Mouse (Mus musculus) midbrain, embryonic 10.5 days (tissue): Measurements from ENCODE around the gene Gm20481. TPM values are rescaled to one million over a fixed set of nuclear protein-coding genes. Genes with fewer than 3 reads are reported as not detected.
"Not testable (repeated sequence)": the region's sequence is repeated elsewhere in the genome, so short reads cannot be mapped to it uniquely, and the experiment has no call there.

Source experiments
- DNase-seq: peaks from one replicate; pipeline ENCODE4 v3.0.0-alpha.2; 2017; ENCODE audit warnings: low spot score
- H3K27ac ChIP-seq: fragments of 300-500 bp; sonication (generic); replicated peaks from 2 replicates; pipeline ENCODE4 v1.5.1; 2016; ENCODE audit warnings: mild to moderate bottlenecking
- H3K27me3 ChIP-seq: fragments of 300-500 bp; sonication (generic); 2 replicates; pipeline ENCODE4 v1.6.1; 2016; ENCODE audit warnings: low read depth, mild to moderate bottlenecking; ENCODE audit not compliant: poor library complexity, severe bottlenecking
- H3K36me3 ChIP-seq: fragments of 300-500 bp; sonication (generic); 2 replicates; pipeline ENCODE4 v1.6.1; 2016; ENCODE audit warnings: mild to moderate bottlenecking, moderate library complexity
- H3K4me1 ChIP-seq: fragments of 300-500 bp; sonication (generic); 2 replicates; pipeline ENCODE4 v1.6.1; 2016
- H3K4me3 ChIP-seq: fragments of 300-500 bp; sonication (generic); 2 replicates; pipeline ENCODE4 v1.5.1; 2016; ENCODE audit warnings: mild to moderate bottlenecking, moderate library complexity
- H3K9me3 ChIP-seq: fragments of 300-500 bp; sonication (generic); replicated peaks from 2 replicates; pipeline ENCODE4 v1.6.1; 2016; ENCODE audit warnings: mild to moderate bottlenecking
- whole genome bisulfite sequencing: fragments of 180-500 bp; shearing (Covaris S2); methylation state at CpG from one replicate; pipeline ENCODE4 v1.1.7; 2016; 5-methylcytosine and 5-hydroxymethylcytosine counted together
- polyA plus RNA-seq: library from polyadenylated mRNA; unstranded; fragments of >200 nt; fragmentation: Nextera tagmentation; extraction: Ambion mirVana; gene quantifications from 2 replicates; pipeline ENCODE4 v1.2.1, GENCODE M21; 2016

Gm20481 gene
- polyA plus RNA-seq, 1 experiment from 2014 or later = 0.27 TPM

DNA sequence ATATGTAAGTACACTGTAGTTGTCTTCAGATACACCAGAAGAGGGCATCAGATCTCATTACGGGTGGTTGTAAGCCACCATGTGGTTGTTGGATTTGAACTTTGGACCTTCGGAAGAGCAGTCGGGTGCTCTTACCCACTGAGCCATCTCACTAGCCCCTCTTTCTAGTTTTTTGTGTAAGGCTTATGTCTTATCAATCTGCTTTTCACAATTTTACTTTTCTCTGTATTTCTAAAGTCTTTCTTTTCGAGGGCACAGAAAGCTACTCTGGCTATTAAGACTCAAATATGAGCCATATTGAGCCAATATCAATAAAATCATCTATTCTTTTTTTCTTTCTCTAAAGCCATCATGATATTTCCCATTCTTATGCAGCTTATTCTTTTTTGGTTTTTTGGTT lies 25.5 kb downstream of the Gm20481 start:
- H3K9me3 ChIP-seq, H3K27ac ChIP-seq, DNase-seq, H3K4me3 ChIP-seq, H3K27me3 ChIP-seq: not testable (repeated sequence)
- 95% methylated on average over 4 of the region's 4 CpGs for WGBS
- peaks cover 35% of the 10 kb centered on the region for H3K4me1 ChIP-seq
- H3K36me3 ChIP-seq = peaks cover 75% of the 10 kb centered on the region

DNA sequence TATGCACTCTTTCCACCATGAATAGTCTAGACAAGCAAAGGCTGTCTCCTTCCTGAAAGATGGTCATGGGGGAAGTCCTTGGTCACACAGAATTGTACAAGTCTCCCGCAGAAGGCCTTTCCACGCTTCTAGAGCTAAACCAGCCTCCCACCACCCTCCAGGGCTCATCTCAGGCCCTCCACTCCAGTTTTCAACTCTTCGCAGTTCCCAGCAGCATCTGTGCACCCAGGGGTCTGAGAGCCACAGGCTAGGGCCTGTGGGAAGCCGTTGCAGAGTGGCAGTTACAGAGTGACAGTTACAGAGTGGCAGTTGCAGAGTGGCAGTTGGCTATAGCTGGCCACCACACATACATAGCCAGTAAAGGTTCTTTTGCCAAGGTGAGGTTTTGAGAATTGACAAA lies 26.2 kb downstream of the Gm20481 start:
- Histone ChIP-seq H3K4me1 (peaks cover 40% of the 10 kb centered on the region), H3K36me3 (peaks cover 67% of the 10 kb centered on the region)
- not testable (repeated sequence) for DNase-seq, H3K27ac ChIP-seq, H3K9me3 ChIP-seq, H3K27me3 ChIP-seq, H3K4me3 ChIP-seq
- 95% methylated on average over 4 of the region's 4 CpGs for WGBS

DNA sequence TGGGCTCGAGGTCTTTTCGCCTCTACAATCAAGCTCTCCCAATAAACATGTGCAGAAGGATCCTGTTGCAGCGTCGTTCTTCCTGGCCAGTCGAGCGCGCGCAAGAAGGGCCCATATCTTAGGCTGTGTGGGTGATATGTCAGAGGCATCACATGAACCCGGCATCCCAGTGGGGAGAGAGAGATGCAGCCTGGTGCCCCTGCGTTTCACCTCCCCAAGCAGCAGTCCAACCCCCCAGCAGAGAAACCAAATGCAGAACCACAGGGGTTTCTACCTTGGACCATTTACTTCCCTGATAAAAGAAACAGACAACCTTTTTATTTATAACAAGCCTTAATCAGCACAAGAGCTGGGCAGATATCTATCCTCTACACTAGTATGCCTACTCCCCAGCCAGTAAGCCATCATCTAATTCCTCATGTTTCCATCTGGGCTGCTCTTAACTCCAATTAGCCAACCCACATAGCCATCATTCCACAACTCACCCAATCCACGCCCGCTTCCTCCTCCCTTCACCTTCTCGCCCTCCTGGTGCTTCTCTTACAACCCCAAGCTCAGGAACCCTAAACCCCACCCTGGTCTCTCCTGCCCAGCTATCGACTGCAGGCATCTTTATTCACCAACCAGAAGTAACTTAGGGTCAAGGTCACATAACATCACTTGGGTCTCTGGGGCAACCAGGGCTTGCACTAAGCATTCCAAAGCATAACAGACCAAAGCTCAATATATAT lies 26.9 kb downstream of the Gm20481 start:
- H3K27me3 ChIP-seq = no peaks in the 10 kb centered on the region
- peak overlapping the region; percentile 20; the same call in 1 of the 2 replicates for H3K4me3 ChIP-seq
- peaks cover 46% of the 10 kb centered on the region for H3K4me1 ChIP-seq
- no peak for DNase-seq
- 94% methylated on average over 13 of the region's 14 CpGs for WGBS
- peaks cover 61% of the 10 kb centered on the region for H3K36me3 ChIP-seq
- H3K27ac ChIP-seq = no peak overlapping the region
- no peaks in the 10 kb centered on the region for H3K9me3 ChIP-seq

DNA sequence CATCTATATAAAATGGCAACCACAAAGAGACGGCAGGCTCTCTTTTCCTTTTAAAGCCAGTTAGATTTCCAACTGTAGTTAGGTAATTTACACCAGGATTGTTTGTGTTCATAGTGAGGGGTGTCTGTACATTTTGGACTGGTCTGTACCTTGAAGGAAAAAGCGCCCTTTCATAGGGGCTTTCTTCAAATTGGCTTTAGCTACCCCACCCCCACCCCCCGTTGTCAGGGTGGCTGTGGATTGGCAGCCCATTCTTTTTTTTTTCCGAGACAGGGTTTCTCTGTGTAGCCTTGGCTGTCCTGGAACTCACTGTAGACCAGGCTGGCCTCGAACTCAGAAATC lies 27.4 kb downstream of the Gm20481 start:
- no peaks in the 10 kb centered on the region for H3K9me3 ChIP-seq
- no peak for DNase-seq
- no peaks in the 10 kb centered on the region for H3K27me3 ChIP-seq
- peaks cover 56% of the 10 kb centered on the region for H3K36me3 ChIP-seq
- H3K4me3 ChIP-seq = peak overlapping the region; percentile 20; the same call in 1 of the 2 replicates
- H3K4me1 ChIP-seq = peaks cover 52% of the 10 kb centered on the region
- no peak overlapping the region for H3K27ac ChIP-seq
- 85% methylated on average over 5 of the region's 5 CpGs for WGBS

DNA sequence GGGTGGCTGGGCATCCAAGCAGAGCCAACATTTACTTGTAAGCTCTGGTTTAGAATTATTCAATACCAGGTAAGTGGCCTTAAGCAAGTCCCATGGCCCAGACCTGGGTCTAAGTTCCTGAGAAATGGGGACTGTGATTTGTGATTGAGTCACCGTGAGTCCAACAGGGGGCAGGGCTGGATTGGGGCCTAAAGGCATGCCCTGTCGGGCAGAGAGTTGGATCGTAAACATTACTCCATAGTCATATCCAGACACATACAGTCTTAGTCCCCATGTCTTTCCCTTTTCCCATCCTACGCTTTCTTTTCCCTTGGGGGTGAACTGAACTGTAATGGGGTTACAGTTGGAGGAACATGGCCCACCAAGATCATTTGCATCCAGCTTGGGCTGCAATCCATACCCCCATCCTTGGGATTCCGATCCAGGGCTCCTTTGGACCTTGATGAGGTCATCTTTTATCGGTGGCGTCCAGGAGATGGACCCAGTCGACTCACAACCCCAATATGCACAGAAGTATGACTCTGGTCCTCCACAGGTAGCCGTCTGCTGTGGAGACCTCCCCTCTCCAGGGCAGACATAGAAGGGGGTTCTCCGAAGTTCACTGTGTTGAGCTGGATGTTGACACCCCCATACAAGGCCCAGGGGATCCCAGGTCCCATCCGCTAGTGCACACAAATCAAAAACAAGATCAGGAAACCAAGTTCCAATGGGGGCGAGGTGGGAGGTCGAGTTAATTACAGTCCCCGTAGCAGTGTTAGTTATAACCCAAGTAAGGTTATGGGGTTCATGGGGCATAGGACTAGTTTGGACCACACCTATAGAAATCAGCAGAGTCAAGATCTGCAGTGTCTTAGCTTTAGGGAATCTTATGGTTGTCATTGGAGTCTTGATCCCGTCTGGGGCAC lies 29.1 kb downstream of the Gm20481 start:
- peaks cover 52% of the 10 kb centered on the region for H3K36me3 ChIP-seq
- H3K27ac ChIP-seq = peak overlapping the region; percentile 98; the same call in 1 of the 2 replicates

DNA sequence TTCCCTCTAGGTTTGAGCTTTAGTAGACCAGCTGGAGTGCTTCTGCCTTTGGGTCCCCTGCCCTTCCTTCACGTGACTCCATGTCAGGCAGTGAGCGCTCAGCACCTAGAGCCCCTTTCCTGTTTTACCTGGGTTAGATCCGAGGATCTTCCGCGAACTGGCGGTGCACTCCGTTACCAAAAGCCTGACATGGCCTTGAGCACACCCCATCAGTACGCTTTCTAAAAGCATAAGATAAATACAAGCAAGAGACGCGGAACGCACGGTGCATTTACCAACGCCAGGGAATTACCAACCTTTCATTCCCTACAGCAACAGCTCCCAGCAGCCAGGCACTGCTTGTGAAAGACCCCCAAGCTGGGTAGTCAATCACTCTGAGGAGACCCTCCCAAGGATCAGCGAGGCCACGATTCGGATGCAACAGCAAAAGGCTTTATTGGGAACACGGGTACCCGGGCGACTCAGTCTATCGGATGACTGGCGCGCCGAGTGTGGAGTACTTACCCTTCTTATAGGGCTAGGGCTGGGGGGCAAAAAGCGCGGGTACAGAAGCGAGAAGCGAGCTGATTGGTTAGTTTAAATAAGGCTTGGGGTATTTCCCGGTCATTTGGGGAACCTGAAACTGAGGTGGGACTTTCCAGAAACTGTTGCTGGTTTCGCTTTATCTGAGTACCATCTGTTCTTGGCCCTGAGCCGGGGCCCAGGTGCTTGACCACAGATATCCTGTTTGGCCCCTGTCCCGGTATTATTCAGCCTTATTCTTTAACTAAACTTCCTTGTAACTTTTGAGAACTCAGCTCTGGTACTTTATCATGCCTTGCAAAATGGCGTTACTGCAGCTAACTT lies 30.4 kb downstream of the Gm20481 start:
- H3K9me3 ChIP-seq, H3K27me3 ChIP-seq: not testable (repeated sequence)
- DNase-seq = peak; percentile 43
- peaks cover 72% of the 10 kb centered on the region for H3K4me1 ChIP-seq
- H3K36me3 ChIP-seq = peaks cover 60% of the 10 kb centered on the region
- H3K27ac ChIP-seq = peak overlapping the region; percentile 98
- peak overlapping the region; percentile 86 for H3K4me3 ChIP-seq
- 28% methylated on average over 30 of the region's 32 CpGs for WGBS

More for the DNA sequence above, 29.1 kb downstream of the Gm20481 start:
- Histone ChIP-seq H3K4me1 (peaks cover 66% of the 10 kb centered on the region), H3K4me3 (peak overlapping the region; percentile 86), H3K27me3 (no peaks in the 10 kb centered on the region), H3K9me3 (no peaks in the 10 kb centered on the region)
- 96% methylated on average over 15 of the region's 15 CpGs for WGBS
- no peak for DNase-seq

DNA sequence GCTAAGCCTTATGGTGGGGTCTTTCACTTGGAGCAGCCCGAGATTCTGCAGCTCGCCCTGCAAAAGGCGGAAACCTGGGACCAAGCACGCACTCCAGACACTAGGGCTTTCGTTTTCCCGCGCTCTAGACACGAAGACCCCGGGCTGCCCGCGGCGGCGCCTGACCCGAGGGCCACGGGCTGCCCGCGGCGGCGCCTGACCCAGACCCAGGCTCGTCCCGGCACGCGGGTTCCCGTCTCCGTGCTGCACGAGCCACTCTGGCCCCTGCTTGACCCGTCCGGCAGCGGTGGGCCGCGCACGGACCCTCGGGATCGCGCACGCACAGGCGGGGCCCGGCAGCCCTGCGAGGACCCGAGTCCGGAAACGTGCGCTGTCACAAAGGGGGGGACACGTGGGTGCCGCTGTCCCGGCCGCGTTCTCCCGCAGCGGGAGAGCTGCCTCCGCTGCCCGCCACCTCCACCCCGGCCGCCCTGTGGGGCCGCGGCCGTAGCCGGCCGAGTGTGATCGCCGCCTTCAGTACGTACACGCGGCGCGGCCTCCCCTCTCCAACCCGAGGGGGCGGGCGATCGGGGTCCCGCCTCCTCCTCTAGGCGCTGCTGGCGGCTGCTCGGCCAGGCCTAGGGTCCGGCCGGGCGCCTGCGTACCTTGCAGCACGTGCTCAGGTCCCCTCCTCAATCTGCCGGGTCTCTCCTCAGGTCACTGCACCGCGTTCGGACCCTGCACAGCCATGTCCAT lies 31.2 kb downstream of the Gm20481 start, which contains the start of gene Vars:
Gene Vars, plus strand, starts transcription at position 271 of the 735 bp plus-strand sequence.
- peak; percentile 98 for DNase-seq
- under 1% methylated on average over 83 of the region's 83 CpGs for whole genome bisulfite sequencing
- no peaks in the 10 kb centered on the region for H3K27me3 ChIP-seq
- peaks cover 72% of the 10 kb centered on the region for H3K4me1 ChIP-seq
- peak within 1 kb of the TSS; percentile 98 for H3K27ac ChIP-seq
- H3K9me3 ChIP-seq = no peaks in the 10 kb centered on the region
- peaks cover 63% of the 10 kb centered on the region for H3K36me3 ChIP-seq
- H3K4me3 ChIP-seq = peak within 1 kb of the TSS; percentile 86

DNA sequence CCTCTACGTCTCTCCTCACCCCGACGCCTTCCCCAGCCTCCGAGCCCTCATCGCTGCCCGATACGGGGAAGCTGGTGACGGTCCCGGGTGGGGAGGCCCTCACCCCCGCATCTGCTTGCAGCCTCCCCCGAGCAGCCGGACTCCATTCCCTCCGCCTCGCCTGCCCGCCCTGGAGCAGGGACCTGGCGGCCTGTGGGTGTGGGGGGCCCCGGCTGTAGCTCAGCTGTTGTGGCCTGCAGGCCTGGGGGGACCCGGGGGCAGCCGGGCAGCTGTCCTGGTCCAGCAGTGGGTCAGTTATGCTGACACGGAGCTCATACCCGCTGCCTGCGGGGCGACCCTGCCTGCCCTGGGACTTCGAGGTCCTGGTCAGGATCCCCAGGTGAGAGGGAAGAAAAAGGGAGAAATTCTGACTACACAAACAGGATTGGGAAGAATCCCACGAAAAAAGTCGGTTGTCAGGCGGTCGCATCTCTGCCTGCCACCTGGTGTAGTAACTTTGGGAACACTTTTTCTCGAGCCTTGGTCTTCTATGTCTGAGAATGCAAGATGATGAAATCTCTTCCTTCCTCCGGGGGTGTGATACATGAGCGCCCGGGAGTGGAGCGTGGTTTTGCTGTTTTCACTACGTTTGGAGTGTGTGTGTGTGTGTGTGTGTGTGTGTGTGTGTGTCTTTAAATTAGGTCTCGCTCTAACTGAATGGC lies 31.9 kb downstream of the Gm20481 start:
- Histone ChIP-seq H3K4me1 (peaks cover 70% of the 10 kb centered on the region), H3K36me3 (peaks cover 64% of the 10 kb centered on the region), H3K27me3 (no peaks in the 10 kb centered on the region), H3K4me3 (peak overlapping the region; percentile 86), H3K27ac (peak overlapping the region; percentile 98), H3K9me3 (no peaks in the 10 kb centered on the region)
- DNase-seq = no peak
- under 1% methylated on average over 35 of the region's 35 CpGs for WGBS

DNA sequence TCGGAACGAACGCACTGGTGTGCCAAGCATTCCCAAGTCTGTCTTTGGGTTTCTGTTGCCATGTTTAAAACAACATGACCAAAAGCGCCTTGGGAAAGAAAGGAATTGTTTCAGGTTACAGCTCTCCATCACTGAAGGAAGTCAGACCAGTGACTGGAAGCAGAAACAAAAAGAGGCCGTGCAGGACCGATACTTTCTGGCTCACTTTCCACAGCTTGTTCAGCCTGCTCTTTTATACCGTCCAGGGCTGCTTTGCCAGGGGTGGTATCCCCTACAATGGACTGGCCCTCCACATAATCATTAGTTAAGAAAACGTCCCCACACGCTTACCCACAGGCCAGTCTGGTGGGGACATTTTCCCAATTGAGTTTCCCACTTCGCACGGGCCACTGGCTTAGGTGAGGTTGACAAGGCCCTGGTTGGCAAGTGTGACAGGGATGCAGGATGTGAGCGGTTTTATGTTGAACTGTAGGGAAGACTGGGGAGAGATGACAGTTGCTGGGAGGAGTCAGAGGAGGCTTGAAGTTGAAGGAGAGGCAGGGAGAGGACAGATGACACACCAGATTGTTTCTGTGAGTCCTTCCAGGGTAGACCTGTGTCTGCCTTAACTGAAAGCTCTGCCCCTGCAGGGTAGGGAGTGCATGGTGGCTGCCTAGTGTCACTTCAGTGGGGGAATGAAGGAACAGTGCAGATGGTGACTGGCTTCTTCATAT lies 32.6 kb downstream of the Gm20481 start:
- Histone ChIP-seq H3K27me3 (no peaks in the 10 kb centered on the region), H3K27ac (peak overlapping the region; percentile 98), H3K9me3 (no peaks in the 10 kb centered on the region), H3K36me3 (peaks cover 64% of the 10 kb centered on the region), H3K4me3 (peak overlapping the region; percentile 86), H3K4me1 (peaks cover 63% of the 10 kb centered on the region)
- WGBS = 21% methylated on average over 12 of the region's 12 CpGs
- no peak for DNase-seq

DNA sequence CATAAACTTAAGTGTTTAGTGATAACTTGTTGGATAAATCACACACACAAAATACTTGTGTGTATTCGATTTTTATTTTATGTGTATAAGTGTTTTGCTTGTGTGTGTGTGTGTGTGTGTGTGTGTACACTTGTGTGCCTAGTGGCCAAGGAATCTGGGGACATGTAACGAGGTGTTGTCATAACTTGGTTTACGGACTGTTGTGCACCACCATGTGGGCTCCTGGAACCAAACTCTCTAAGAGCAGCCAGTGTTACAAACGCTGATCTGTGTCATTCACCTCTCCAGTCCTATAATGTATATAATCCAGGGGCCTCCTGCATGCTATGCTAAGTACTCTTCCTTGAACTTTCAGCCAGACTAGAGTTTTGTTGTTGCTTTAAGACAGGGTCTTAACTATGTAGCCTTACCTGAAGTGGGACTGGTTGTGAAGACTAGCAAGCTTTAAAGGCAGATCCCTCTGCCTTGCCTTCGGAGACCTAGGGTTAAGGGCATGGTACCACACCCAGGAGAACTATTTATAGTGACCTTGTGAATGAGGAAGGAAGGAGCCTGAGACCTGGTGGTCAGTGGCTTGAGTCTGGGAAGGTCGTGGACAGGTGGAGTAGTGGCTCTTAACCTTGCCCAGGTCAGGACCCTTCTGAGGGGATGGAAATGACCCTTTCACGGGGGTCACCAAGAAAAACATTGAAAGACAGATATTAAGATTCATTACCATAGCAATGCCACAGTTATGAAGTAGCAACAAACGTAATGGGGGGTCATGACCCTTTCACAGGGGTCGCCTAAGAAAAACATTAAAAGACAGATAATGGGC lies 33.5 kb downstream of the Gm20481 start:
- Histone ChIP-seq H3K4me1 (peaks cover 56% of the 10 kb centered on the region), H3K4me3 (peak overlapping the region; percentile 86), H3K27ac (0 out of 2 replicates have a peak overlapping the region, but pooled peaks have one; percentile 98), H3K9me3 (no peaks in the 10 kb centered on the region), H3K27me3 (no peaks in the 10 kb centered on the region), H3K36me3 (peaks cover 64% of the 10 kb centered on the region)
- DNase-seq = no peak
- 84% methylated on average over 9 of the region's 9 CpGs for WGBS
